Mouse (Mus musculus) spleen, postnatal 10 days (tissue): ENCODE results near the gene Ube2h.

Experiments
- DNase-seq, 2 experiments: peaks; one replicate each; pipeline ENCODE4 v3.0.0; 2021 to 2022; ENCODE audit warnings: low spot score in 2 of 2

Ube2h gene

DNA sequence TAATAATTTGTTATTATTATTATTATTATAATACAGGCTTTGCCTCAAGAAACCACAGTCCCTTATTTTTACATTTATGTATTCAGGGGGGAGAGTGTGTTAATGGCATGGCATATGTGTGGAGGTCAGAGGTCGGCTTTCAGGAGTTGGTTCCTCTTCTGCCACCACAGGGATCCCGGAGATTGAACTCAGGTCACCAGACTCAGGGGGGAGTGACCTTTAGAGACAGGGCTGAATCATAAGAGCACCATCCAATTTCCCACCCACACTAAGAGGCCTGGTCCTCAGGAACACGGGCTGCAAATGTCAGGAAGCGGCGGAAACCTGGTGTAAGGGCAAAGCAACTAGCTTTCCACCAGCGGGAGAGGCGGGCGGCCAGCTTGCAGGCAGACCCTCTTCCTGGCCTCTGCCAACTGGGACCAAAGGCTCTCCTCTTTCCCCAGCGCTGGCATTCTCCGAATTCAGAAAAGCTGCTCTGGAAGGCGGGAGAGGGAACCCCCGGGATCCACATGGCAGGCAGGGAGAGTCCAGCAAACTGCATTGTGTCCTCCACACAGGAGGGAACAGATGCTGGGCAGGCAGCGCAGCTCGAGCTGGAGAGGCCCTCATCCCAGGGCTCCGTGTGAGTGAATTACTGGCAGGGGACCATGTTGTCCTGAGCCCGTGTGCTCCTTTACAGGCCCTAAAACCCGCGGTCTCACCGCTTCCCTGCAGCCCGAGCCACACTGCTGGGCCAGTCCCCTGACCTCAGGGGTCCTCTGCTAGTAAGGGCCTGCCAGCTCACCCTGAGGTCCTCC lies 99.8 kb downstream of the Ube2h start:
- DNase-seq: no peak

DNA sequence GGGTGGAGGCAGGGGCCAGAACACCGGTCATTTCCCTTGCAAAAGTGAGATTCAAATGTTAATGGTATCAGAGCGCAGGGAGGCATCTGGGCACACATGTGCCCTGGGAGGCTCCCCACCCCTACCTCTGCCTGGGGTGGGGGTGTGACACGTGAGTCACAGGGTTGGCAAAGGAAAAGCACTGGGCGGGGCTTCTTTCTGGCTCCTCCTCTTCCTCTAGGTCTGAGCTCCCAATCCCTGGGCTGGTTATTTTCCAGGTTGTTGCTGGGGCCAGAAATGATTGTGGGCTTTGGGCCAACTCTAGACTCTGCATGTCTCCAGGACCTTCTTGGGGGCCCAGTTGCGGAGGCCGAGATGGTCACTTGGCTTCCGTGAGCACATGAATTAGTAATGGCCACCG lies 108.2 kb downstream of the Ube2h start:
- DNase-seq: no peak

DNA sequence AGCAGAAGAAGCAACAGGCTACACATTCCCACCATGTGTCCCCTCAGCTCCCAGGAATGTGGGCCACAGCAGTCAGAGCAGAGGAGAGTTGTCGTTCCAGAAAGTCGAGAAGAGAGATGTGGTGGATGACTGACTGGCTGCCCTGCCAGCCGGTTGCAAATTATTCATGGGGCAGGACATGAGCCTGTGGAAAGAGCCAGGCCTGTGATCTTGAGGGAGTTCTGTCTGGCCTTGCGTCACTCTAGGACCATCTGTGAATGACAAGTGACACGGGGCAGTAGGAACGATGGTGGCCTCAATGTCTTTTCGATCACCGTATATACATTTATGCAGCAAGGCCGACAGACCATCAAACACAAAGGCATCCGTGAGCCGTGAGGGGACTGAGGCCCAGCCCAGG lies 108.7 kb downstream of the Ube2h start:
- no peak for DNase-seq

- DNase-seq: no peak
Measured at GRCm38 (mm10) chr6:30183624-30184023, 120.7 kb downstream of the Ube2h start.

DNA sequence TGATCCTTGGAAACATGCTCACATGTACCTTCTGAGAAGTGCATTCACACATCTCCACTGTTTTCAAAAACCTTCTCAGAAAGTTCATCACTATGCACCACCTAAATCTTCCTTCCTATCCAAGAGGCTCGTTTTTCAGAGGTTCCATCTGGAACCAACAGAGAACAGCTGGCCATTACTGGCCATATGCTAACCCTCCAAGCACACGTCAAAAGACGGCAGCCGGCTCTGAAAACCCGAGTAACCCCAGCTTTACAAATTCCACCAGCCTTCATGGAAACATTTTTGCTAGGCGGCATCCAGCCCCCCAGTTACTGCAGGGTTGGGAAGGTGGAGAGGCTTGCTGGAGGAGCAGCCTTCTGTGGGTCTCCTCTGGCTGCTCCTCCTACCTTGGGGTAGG lies 122.3 kb downstream of the Ube2h start:
- no peak for DNase-seq

- DNase-seq: no peak
Measured at GRCm38 (mm10) chr6:30180321-30180720, 124.0 kb downstream of the Ube2h start.

GRCm38 (mm10) chr6:30179046-30179445 lies 125.3 kb downstream of the Ube2h start:
- DNase-seq: no peak

GRCm38 (mm10) chr6:30178023-30178639 lies 126.2 kb downstream of the Ube2h start:
- no peak for DNase-seq

GRCm38 (mm10) chr6:30177305-30177704 lies 127.0 kb downstream of the Ube2h start:
- no peak for DNase-seq

- DNase-seq: no peak
Measured at GRCm38 (mm10) chr6:30176496-30176895, 127.8 kb downstream of the Ube2h start.

DNA sequence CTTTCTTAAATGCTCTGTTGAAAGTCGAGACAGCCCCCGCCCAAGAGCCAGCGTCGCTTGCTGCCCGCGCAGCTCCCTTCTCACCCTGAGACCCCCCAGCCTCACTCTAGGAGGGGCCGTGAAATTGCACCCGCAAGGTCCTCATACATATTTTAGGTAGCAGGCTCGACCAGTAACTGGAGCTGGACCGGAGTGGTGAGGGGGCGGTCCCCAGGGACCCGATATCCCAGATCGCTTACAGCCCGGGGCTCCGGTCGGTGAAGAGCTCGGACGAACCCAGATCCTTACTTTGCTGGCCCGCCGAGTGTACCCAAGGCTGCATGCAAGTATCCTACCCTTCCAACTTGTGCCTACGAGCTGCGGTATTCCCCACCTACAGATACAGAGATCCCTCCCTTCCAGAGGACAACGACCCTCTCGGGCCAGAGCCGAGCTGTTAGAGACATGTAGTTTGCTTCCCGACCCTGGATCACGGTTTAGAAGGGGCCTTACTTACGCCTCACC lies 128.4 kb downstream of the Ube2h start:
- no peak for DNase-seq

DNA sequence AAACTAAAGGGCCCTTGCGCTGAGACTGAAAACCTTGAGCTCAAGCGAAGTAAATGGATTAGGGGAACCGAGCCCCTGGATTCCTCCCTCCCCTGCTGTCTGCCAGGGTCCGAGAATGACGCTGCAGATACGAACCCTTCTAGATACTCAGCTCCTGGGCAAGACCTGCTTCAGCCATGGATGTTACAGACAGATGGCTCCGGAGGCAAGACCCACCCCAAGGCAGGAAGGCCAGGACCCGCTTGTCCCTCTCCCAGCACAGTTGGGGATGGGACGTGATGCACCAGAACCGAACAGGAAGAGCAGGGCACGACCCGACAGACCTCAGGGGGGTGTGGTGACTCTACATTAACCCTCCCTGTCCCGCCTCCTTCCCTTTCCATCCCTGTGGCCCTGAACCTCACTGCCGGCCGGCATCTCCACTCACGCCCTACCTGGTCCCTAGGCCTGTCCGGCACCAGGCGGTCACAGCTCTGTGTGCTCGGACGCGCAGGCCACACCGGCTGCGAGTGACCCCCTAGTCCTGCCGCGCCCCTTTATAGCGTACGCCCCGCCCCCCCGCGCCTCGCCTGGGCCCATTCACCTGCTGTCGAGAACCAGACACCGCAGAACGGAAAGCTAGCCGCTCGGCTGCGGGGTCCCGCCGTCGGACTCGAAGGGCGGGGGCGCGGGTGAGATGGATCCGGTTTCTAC lies 129.0 kb downstream of the Ube2h start:
- no peak for DNase-seq

- peak in 1 of 2 experiments; percentile 35 for DNase-seq
Measured at GRCm38 (mm10) chr6:30174461-30175224, 129.7 kb downstream of the Ube2h start.

DNA sequence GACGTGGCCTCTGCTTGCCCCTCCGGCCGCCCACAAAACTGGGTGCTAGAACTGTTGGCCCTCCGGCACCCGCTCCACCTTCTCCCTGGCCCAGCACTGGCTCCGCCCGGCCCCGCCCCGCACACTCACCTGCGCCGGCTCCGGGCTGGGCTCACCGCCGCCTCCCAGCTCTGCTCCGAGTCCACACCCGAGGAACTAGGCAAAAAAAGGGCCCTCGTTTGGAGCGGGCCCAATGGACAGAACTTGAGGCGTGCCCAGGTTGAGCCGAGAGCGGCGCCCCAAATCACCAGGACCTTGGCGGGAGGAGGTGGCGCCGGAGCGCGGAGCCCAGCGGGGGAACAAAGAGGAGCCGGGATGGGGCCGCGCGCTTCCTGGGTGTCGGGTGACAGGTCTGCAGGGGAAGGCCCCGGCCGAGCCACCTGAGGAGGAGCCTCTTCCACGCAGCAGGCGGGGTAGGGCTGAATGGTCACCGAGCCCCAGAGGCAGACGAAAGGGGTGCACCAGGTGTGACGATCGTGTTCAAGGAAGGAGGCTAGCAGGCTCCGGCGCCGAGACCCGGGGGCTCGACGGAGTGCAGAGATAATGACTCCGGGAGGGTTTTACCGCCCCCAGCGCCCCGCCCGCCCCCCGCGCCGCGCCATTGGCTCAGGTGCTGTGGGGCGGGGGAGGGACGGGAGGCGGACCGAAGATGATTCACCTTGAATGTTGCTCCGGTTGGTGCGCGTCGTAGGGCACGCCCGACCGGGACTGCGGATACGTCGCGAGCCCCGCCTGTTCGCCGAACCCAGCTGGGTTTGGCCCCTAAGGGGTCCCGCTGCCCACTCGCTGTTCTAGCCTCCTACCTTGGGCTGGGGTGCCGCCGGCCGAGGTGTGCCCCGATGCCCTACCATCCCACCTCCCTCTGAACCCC lies 130.5 kb downstream of the Ube2h start:
- peak in 1 of 2 experiments; percentile 42 for DNase-seq

DNA sequence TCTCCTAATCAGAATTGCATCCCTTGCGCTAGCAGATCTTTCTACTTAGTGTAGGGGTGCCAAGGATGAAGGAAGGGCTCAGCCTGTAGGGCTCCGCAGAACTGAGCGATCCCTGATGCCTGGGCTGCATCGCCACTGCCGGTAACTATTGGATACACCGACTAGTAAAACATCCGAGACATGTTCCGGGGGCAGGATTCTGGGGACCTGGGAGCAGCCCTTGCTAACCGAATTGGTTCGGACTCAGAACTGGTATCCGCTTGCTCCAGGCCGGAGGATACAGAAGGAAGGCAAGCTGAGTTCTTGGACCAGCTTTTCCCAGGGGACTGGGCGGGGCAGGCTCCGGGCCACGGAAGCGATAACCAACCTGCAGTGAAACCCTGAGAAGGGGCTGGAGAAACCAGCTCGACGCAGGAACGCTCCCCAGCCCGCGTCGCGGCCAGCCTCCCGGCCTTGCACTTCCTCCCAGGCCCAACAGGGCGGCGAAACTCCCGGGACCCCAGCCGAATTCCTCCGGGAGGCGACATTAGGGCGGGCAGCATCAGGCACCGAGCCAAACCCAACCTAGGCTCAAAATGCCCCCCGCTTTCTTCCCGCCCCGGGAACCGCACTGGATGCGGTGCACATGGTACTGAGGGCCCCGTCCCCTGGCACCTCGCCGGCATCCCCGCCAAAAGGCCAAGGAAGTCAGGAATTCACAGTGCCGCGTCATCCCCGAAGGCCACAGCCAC lies 131.4 kb downstream of the Ube2h start:
- DNase-seq: peak in 1 of 2 experiments; percentile 39

GRCm38 (mm10) chr6:30172441-30172819 lies 131.9 kb downstream of the Ube2h start:
- no peak for DNase-seq

DNA sequence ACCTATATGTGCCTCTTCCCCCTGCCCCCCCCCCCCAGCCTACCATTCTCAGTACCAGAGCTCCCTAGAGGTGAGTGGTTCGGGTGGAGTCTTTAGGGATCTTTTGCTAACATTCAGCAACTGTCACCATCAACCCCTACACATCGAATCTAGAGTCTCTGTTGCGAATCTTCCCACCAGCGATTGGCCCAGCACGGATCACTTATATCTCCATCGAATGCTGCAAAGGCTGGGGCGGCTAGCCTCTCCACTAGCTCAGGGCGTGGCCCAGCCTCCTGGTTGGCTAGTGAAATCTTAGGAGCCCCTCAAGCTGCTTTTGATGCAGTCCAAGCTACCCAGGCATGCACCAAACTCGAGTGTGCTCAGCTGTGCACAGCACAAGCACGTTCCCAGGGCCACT lies 132.4 kb downstream of the Ube2h start:
- no peak for DNase-seq

DNA sequence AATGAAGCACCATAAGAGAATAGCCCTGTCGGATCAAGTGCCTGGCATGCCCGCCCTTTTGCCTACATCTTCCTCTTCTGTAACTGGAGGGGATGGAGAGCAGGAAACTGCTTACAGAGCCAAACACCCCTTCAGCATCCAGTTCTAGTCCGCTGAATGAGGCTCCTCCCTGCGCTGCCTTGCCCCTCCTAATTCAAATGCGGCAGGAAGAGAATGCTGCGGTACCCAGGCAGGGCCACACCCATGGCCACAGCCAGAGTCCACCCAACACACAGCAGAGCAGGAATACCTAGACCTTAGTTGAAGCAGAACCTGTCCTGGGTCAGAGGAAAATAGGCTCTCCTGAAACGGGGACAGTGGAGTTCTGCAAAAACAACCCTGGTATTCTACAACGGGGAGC lies 133.1 kb downstream of the Ube2h start:
- DNase-seq: no peak

DNA sequence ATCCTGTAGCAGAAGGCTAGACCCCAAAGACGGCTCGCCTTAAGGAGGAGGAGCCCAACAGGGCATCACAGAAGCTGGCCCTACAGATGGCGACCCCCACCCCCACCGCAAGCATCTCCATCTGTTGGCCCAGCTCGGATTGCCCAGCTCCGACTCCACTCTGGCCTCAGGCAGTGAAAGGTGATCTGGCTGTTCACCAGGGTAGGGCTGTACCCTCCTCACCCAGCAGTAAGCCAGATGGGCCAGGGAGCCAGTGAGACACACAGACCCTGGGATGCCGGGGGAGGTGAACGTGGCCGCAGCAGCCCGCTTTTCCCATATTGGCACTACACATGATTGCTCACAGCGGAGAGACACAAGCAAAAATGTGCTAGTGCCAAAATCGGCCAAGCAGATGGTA lies 135.2 kb downstream of the Ube2h start:
- no peak for DNase-seq

GRCm38 (mm10) chr6:30168275-30168674 lies 136.1 kb downstream of the Ube2h start:
- DNase-seq: no peak
